Mouse (Mus musculus) ES-E14 (cell line): Measurements from ENCODE around the gene Vpreb2. TPM values are rescaled to one million over a fixed set of nuclear protein-coding genes. Genes with fewer than 3 reads are reported as not detected.
"Not testable (repeated sequence)": the region's sequence is repeated elsewhere in the genome, so short reads cannot be mapped to it uniquely, and the experiment has no call there.

Experiments used
- DNase-seq: peaks from one replicate; pipeline ENCODE4 v3.0.0-alpha.2; 2013; ENCODE audit warnings: low read depth, low spot score
- H3K27ac ChIP-seq: 2 replicates; pipeline ENCODE4 v1.5.1; 2012; ENCODE audit warnings: low read depth, mild to moderate bottlenecking, low read length, moderate library complexity, mixed read lengths; ENCODE audit not compliant: poor library complexity, insufficient read depth, severe bottlenecking
- H3K36me3 ChIP-seq: 2 replicates; pipeline ENCODE4 v1.6.1; 2012; ENCODE audit warnings: mild to moderate bottlenecking, low read length, moderate library complexity, mixed read lengths; ENCODE audit not compliant: control insufficient read depth, poor library complexity, insufficient read depth, severe bottlenecking
- H3K4me1 ChIP-seq, 2 experiments: fragments of 150-350 bp in 1 of 2; sonication (generic) in 1 of 2; 2 replicates each; pipeline ENCODE4 v1.6.1; 2012; ENCODE audit warnings: low read length in 2 of 2, mild to moderate bottlenecking in 1 of 2, mixed read lengths in 1 of 2; ENCODE audit not compliant: control insufficient read depth in 2 of 2, insufficient read depth in 2 of 2, poor library complexity in 1 of 2
- H3K4me3 ChIP-seq, 2 experiments: fragments of 150-350 bp in 1 of 2; sonication (generic) in 1 of 2; 2 replicates each; pipeline ENCODE4 v1.5.1; 2012; ENCODE audit warnings: low read length in 2 of 2, low read depth in 1 of 2, mild to moderate bottlenecking in 1 of 2, mixed read lengths in 1 of 2; ENCODE audit not compliant: insufficient read depth in 1 of 2, poor library complexity in 1 of 2, severe bottlenecking in 1 of 2
- H3K9ac ChIP-seq: 2 replicates; pipeline ENCODE4 v1.6.1; 2012; ENCODE audit warnings: low read depth, mild to moderate bottlenecking, low read length, mixed read lengths; ENCODE audit not compliant: poor library complexity, insufficient read depth, severe bottlenecking
- H3K9me3 ChIP-seq: fragments of 150-350 bp; sonication (generic); 2 replicates; pipeline ENCODE4 v1.6.1; 2012; ENCODE audit warnings: low read depth, mild to moderate bottlenecking, low read length; ENCODE audit not compliant: control insufficient read depth, insufficient read depth
- CHD2 ChIP-seq: IDR thresholded peaks from 2 replicates; pipeline ENCODE4 v1.6.1; 2014; ENCODE audit warnings: mild to moderate bottlenecking, low read depth, low read length, inconsistent platforms
- HCFC1 ChIP-seq: IDR thresholded peaks from 2 replicates; pipeline ENCODE4 v1.6.1; 2012; ENCODE audit warnings: low read length, inconsistent platforms, borderline replicate concordance; ENCODE audit not compliant: insufficient read depth
- MAFK ChIP-seq: IDR thresholded peaks from 2 replicates; pipeline ENCODE4 v1.6.1; 2014; ENCODE audit warnings: mild to moderate bottlenecking, low read depth, low read length, inconsistent platforms; ENCODE audit not compliant: insufficient read depth
- ZC3H11A ChIP-seq: IDR thresholded peaks from 2 replicates; pipeline ENCODE4 v1.6.1; 2012; ENCODE audit warnings: low read depth, mild to moderate bottlenecking, inconsistent platforms, low read length, borderline replicate concordance
- ZNF384 ChIP-seq: IDR thresholded peaks from 2 replicates; pipeline ENCODE4 v1.6.1; 2012; ENCODE audit warnings: low read depth, low read length, inconsistent platforms
- in situ Hi-C, 2 experiments: fragments of 600-800 bp; cut with MboI; formaldehyde crosslinking; loops; one replicate each; pipeline ENCODE4 v1.15.1; 2025; ENCODE audit warnings: low sequenced_read_pairs in 2 of 2, inconsistent platforms in 1 of 2; ENCODE audit not compliant: unreplicated experiment in 2 of 2
- total RNA-seq: library from RNA; depleted of rRNA; stranded (reverse); fragments of 300-350 nt; gene quantifications from 2 replicates; pipeline ENCODE4 v1.2.3, GENCODE M21; 2012

The Vpreb2 gene
- total RNA-seq, 1 experiment = not detected

DNA sequence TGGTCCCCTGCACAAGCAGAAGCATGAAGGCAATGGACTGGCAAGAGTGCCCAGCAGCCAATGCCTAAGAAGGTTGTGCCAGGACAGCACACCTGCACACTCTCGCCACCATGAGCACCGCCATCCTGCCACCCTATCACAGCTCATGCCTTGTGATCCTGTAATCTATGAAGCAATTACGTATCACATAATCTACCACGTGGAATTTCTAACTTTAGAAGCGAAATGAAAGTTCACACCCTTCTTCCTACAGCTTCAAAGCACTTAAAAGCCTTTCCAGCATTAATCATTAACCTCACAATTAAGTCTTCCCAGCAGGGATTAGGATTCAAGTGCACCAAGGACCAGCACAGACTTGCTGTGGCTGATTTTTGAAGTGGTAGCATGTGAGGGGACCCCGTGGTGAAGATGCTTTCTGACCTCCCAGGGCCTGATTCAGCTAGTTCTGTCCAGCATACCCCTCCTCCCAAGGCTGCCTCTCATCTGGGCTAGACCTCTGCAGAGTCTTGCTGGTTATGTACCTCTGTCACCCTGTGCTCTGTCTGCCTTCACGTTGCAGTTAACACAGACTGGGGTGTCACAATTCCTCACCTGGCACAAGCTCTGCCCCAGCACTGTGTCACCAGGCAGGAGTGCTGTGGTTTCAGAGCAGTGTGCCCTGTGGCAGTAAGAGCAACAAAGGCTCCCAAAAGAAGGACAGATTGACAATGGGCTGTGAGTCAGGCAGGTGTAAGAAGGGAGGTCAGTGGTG lies 35.0 kb upstream of the Vpreb2 start:
- in situ Hi-C loops = no loop called here
- no peak for DNase-seq
- TF ChIP-seq CHD2 (no peak), HCFC1 (no peak), ZNF384 (no peak), MAFK (no peak), ZC3H11A (no peak)
- Histone ChIP-seq H3K4me1 (peaks cover 0 to 2% of the 10 kb centered on the region in 2 experiments; a peak in 1 of 4 replicates), H3K27ac (no peak overlapping the region), H3K36me3 (no peaks in the 10 kb centered on the region), H3K9ac (no peak overlapping the region), H3K9me3 (no peaks in the 10 kb centered on the region), H3K4me3 (no peak overlapping the region)

DNA sequence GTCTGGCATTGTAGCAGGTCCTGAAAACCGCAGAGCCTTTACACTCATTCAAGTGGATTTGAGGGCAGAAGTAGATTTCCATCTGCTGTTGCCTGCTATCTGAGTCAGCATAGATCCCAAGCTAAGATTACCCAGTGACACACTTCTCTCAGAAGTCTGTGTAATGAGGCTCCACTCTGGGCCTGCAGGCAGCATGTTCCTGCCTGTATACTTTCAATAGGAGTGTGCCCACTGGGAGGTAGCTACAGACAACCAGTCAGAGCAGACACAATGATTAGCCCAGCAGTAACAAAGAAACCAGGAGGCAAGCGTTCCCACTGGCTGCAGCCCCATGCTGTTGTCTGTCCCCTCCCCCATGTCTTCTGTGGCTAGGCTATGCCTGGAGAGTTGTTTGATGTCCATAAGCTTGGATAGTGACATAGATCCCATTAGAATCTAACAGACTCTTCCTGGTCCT lies 30.8 kb upstream of the Vpreb2 start:
- TF ChIP-seq MAFK = no peak
- TF ChIP-seq HCFC1 = no peak
- TF ChIP-seq ZC3H11A = no peak
- no peak for TF ChIP-seq CHD2
- DNase-seq = no peak
- Histone ChIP-seq H3K9me3 (peaks cover 5% of the 10 kb centered on the region; the same call in 1 of the 2 replicates), H3K27ac (no peak overlapping the region), H3K4me1 (peaks cover 0 to 2% of the 10 kb centered on the region in 2 experiments; a peak in 1 of 4 replicates), H3K4me3 (no peak overlapping the region), H3K9ac (no peak overlapping the region), H3K36me3 (no peaks in the 10 kb centered on the region)
- in situ Hi-C loops = no loop called here

DNA sequence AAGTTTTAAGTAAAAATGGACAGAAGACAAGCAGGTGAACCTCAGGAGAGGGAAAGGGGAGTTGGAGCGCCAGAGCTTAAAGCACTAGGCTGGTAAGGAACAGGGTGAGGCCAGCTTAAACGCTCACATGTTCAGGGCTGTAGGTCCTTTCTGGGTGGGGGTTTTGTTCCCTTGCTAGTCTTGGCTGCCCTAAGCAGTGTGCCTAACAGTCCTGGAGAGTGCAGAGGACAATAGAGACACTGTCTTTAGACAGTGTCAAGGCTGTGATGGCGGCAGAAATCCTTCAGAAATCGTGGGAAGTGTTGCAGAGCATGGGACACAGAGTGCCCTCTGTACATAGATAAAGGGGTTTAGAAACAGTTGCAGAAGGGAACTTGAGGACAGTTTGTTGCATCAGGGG lies 30.2 kb upstream of the Vpreb2 start:
- in situ Hi-C loops = no loop called here

DNA sequence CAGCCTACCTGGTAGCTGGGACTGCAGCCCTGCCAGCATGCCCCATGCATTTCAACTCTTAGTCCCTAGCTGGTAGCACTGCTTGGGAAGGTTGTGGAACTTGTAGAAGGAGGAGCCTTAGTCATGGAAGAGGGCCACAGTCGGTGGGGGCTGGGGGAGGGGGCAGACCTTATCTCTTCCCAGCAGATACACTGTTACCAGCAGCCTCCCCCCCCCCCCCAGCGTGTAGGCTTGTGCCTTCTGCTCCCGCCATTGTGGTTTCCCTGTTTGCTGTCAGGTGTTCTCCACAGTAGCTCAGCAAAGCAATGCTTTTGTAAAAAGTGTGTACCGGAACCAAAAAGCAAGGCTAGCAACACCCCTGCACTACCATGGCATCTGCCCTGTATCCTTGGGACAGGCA lies 28.6 kb upstream of the Vpreb2 start:
- Histone ChIP-seq H3K27ac (no peak overlapping the region), H3K4me3 (no peak overlapping the region), H3K36me3 (no peaks in the 10 kb centered on the region), H3K4me1 (no peaks in the 10 kb centered on the region), H3K9me3 (peaks cover 8% of the 10 kb centered on the region; the same call in 1 of the 2 replicates), H3K9ac (no peak overlapping the region)
- in situ Hi-C loops = no loop called here
- TF ChIP-seq ZC3H11A (no peak), MAFK (no peak), CHD2 (no peak), ZNF384 (no peak)
- DNase-seq = no peak

More for the DNA sequence above, 30.2 kb upstream of the Vpreb2 start:
- no peak overlapping the region for H3K9ac ChIP-seq
- H3K4me3 ChIP-seq = no peak overlapping the region
- TF ChIP-seq ZC3H11A (no peak), CHD2 (no peak), ZNF384 (no peak)
- no peaks in the 10 kb centered on the region for H3K36me3 ChIP-seq
- peaks cover 5% of the 10 kb centered on the region; the same call in 1 of the 2 replicates for H3K9me3 ChIP-seq
- no peak overlapping the region for H3K27ac ChIP-seq
- no peak for DNase-seq
- H3K4me1 ChIP-seq = no peaks in the 10 kb centered on the region

DNA sequence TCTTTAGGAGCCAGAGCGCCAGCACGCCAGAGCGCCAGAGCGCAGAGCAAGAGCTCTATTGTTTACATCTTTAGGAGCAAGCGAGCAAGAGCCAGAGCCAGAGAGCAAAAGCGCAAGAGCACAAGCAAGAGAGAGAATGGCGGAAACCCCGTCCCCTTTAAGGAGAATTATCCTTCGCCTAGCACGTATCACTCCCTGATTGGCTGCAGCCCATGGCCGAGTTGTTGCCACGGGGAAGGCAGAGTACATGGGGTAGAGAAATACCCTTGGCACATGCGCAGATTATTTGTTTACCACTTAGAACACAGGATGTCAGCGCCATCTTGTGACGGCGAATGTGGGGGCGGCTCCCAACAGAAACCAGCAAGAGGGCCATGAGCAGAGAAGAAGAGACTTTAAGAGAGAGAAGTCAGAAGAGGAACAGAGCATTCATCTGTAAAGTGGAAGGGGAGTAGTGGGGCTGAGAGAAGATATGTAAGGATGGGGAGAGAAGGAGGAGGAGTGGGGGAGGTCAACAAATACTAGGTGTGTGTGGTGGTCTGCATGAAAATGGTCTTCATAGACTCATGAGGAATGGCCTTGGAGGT lies 24.1 kb upstream of the Vpreb2 start:
- DNase-seq, H3K36me3 ChIP-seq, H3K9ac ChIP-seq, in situ Hi-C loops, H3K4me1 ChIP-seq, H3K27ac ChIP-seq, H3K4me3 ChIP-seq: not testable (repeated sequence)
- H3K9me3 ChIP-seq = peaks cover 15% of the 10 kb centered on the region
